Mouse (Mus musculus) liver, embryonic 14.5 days (tissue): ENCODE measurements around the gene Btn1a1.

ENCODE experiments used
- CTCF ChIP-seq: IDR thresholded peaks from 2 replicates; pipeline ENCODE4 v1.5.1; 2016; ENCODE audit warnings: antibody characterized with exemption, low read depth, control low read depth
- EP300 ChIP-seq: IDR thresholded peaks from 2 replicates; pipeline ENCODE4 v1.6.1; 2016; ENCODE audit warnings: antibody characterized with exemption, low read depth

DNA sequence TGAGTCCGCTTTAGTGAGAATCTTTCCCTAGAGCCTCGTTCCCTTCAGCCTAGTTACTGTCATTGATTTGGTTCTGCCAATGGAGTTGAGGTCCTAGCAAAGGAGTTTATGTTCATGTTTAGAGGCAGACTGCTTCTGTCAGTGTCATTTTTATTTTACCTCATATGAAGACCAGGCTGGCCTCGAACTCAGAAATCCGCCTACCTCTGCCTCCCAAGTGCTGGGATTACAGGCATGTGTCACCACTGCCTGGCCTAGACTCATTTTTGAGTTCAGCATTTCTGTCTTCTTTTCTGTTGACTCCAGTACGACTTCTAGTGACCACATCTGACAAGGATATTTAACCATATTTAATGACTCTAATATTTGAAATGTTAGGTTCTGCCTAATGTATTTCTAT is 49.6 kb upstream of the Btn1a1 start:
- TF ChIP-seq EP300 (no peak), CTCF (no peak)
